Mouse (Mus musculus) T-cell, adult 2 months (primary cell): ENCODE measurements around the gene Sbk1.
A peak's percentile ranks its signal among the peaks of the same experiment; 100 is the strongest.
"Not testable (repeated sequence)": the region's sequence is repeated elsewhere in the genome, so short reads cannot be mapped to it uniquely, and the experiment has no call there.

Source experiments
- DNase-seq: peaks from one replicate; pipeline ENCODE4 v3.0.0; 2022; ENCODE audit warnings: low spot score

Gene Sbk1

DNA sequence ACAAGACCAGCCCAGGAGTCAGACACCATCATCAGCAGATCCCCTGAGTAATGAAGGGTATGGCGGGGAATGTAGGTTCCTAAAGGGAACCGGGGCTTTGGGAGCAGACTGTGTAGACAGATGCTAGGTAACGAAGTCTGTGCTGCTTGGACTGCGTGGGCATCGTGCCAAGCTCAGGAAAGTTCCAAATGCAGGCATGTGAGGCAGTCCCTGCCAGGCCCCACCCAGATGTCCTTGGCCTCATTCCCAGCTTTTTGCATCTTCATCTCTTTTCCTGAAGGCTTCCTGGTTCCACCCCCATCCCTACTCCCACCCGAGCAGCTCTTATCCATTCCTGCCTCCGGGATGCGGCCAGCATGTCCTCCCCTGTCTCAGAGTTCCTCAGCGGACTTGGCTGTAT lies 6.5 kb upstream of the Sbk1 start:
- no peak for DNase-seq

DNA sequence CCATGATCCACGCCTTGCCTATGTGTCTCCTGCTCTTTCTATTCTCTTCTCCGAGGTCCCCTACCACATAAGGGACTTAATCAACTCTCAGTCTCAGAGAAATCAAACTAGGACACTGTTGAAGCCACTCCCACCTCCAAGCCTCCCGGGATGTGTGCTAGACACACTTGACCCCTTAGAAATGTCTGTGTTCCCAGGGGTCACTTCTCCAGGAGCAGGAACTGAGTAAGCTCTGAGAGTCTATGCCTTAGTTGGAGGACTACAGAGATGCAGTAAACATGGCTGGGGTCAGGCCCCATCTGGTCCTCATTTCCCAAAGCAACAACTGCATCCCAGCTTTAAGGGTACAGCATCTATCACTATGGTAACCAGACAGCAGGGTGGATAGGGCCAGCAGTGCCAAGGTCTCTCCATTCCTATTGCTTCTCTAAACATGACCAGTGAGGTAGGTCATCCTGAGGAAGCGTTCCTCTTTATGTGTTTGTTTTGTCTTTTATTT lies 6.0 kb upstream of the Sbk1 start:
- DNase-seq, result no peak

- no peak for DNase-seq
These were observed 4.8 kb upstream of the Sbk1 start for GRCm38 (mm10) chr7:126267606-126268005.

DNA sequence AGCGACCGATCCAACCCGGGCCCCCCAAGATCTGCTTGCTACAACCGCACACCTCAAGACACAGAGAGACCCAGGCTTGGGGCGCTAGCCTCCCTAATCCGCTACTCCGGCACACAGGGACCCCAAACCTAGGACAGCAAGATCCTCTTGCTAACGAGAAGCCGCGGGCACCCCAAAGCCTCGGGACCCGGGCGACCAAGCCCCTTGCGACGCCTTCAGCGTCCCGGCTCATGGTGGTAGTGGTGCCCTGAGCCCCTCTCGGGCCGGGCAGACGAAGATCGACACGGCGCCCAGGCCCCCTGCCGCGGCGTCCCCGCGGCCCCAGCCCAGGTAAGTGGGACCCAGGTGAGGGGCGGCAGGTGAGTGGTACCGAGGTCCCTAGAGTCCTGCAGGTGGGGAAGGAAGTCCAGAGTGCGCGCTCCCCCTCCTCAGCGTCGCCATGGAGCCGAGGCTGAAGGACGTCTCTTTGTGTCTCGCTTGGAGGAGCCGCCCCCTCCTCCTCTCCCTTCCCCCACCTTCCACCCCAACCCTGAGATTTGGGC lies 422 bp downstream of the Sbk1 start:
- no peak for DNase-seq

- peak; percentile 29 for DNase-seq
These were observed 1.1 kb downstream of the Sbk1 start for GRCm38 (mm10) chr7:126273351-126274042.

DNA sequence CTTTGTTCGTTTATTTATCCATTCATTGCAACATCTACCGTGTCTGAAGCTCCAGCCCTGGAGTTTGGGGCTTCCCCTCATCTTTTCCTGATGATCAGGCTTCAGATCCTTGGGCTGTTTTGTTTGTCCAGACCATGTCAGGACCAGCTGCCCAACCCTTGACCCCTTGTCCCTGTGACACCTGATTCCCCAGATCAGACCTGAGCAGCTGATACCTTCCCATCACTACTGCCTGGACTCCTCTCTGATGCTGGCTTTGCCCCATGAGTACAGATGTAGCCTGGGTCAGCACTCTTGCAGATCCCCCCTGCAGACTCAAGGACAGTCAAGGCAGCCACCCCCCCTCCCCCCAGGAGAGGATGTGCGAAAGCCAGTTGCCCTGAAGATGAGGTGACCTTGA lies 1.7 kb downstream of the Sbk1 start:
- DNase-seq, result no peak

DNA sequence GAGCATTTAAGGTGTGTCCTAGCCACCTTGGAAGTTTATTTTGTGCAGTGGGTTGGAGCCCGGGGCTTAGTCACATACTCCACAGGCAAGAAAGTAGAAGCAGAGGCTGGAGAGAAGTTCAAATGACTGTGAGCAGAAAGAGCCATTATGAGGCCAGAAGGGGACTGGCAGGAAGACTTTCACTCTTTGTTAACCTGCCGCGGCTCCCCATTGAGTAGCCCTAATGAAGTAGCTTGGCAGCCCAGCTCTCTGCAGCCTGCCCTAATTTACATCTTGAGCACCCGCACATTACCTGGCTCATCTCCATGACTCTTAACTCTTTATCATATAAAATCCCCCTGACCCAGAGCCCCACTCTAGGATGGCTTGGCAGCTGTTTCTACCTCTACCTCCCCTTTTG lies 2.2 kb downstream of the Sbk1 start:
- no peak for DNase-seq

- no peak for DNase-seq
These were observed 3.3 kb downstream of the Sbk1 start for GRCm38 (mm10) chr7:126275711-126276110.

GRCm38 (mm10) chr7:126276297-126276696 lies 3.9 kb downstream of the Sbk1 start:
- DNase-seq, result no peak

GRCm38 (mm10) chr7:126277536-126278295 lies 5.3 kb downstream of the Sbk1 start:
- no peak for DNase-seq

GRCm38 (mm10) chr7:126278799-126279198 lies 6.4 kb downstream of the Sbk1 start:
- no peak for DNase-seq

- DNase-seq, result no peak
These were observed 7.5 kb downstream of the Sbk1 start for GRCm38 (mm10) chr7:126279774-126280482.

GRCm38 (mm10) chr7:126280696-126281095 lies 8.3 kb downstream of the Sbk1 start:
- no peak for DNase-seq

DNA sequence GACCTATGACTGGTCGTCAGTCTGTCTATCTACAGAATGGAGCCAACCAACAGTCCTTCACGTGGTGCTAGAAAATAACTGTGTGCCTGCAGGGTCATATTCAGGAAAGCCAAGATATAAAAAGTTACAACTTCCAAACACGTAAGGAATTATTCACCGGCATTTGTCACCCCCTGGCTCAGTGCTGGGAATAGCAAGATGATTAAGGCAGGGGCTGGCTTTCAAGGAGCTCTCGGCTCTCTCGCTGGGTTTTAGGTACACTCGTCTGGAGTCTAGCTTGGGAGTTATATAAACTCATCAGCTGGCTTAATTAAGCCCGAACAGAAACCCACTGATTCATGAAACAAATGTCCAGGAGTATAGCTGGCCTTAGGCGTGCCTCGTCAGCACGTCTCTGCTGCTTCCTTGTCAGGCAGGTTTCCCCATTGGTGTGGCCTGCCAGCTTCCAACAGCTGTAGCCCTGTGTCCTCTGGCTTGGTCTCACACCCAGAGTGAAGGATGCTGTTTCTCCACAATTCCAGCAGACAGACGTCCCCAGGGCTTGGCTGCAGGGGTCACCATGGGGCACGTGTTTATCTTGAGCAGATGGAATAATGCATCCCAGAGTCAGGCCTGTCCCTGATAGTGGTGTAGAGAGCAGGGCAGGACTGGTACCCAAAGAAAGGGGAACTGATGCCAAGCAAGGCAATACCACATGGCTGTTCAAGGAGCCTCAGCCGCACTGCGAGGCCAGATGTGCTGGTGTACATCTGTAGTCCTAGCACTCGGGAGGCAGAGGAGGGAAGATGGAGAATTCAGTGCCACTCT lies 9.7 kb downstream of the Sbk1 start:
- no peak for DNase-seq

- DNase-seq, result not testable (repeated sequence)
These were observed 10.2 kb downstream of the Sbk1 start for GRCm38 (mm10) chr7:126282683-126282990.

- DNase-seq, result no peak
These were observed 11.6 kb downstream of the Sbk1 start for GRCm38 (mm10) chr7:126284021-126284420.

DNA sequence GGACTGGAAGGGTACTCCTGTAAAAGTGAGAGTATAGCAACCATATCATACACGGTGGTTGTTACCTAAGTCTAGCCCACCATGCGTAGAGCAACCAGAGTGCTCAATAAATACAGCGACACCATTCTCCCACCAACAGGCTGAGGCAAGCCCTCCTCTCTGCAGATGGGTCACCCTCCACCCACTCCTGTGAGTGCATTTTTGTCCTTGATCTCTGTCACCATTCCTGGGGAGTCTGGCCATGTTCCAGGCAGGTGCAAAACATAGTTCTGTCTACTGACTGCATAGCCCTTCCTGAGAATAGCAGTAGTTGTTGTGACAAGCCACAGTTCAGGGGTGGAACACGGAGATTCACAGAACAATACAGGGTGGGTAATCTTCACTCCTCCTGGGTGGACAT lies 12.0 kb downstream of the Sbk1 start:
- no peak for DNase-seq

GRCm38 (mm10) chr7:126284865-126285264 lies 12.4 kb downstream of the Sbk1 start:
- DNase-seq, result peak; percentile 75

- peak; percentile 91 for DNase-seq
These were observed 13.1 kb downstream of the Sbk1 start for GRCm38 (mm10) chr7:126285293-126286211.

DNA sequence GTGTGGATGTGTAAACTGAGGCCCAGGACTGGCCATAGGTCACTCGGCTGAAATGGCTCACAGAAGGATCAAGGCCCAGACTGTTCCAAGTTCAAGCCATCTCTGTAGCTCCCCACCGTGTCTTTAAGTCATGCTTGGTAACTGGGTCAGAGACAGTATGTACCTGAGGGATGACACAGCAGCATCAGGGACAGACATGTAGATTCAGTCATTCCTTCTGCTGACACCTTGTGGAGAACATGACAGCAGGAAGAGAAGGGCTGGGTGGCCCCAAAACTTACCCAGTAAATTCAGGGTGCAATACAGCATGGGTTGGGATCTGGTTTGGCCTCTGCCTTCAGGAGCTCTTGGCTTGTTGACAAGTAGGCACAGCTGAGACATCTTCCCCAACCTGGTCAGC lies 13.9 kb downstream of the Sbk1 start:
- peak; percentile 18 for DNase-seq
